Mouse (Mus musculus) midbrain, embryonic 13.5 days (tissue): ENCODE results near the gene Kif4. TPM values are rescaled to one million over a fixed set of nuclear protein-coding genes. Genes with fewer than 3 reads are reported as not detected.
A peak's percentile ranks its signal among the peaks of the same experiment; 100 is the strongest.

Source experiments
- ATAC-seq: fragments of 200-750 bp; cut with Nextera tagmentation; 2 replicates; pipeline ENCODE4 v1.8.0; 2017; ENCODE audit warnings: mild to moderate bottlenecking, moderate TSS enrichment, moderate library complexity
- H3K27ac ChIP-seq: fragments of 300-500 bp; sonication (generic); 2 replicates; pipeline ENCODE4 v1.5.1; 2015; ENCODE audit warnings: inconsistent platforms, mild to moderate bottlenecking, moderate library complexity
- H3K27me3 ChIP-seq: fragments of 300-500 bp; sonication (generic); 2 replicates; pipeline ENCODE4 v1.6.1; 2015; ENCODE audit warnings: mild to moderate bottlenecking, inconsistent platforms
- H3K36me3 ChIP-seq: fragments of 300-500 bp; sonication (generic); 2 replicates; pipeline ENCODE4 v1.6.1; 2015; ENCODE audit warnings: mild to moderate bottlenecking, inconsistent platforms
- H3K4me1 ChIP-seq: fragments of 300-500 bp; sonication (generic); replicated peaks from 2 replicates; pipeline ENCODE4 v1.6.1; 2015; ENCODE audit warnings: inconsistent platforms
- H3K4me2 ChIP-seq: fragments of 300-500 bp; sonication (generic); replicated peaks from 2 replicates; pipeline ENCODE4 v1.6.1; 2015; ENCODE audit warnings: moderate library complexity, mild to moderate bottlenecking, inconsistent platforms
- H3K4me3 ChIP-seq: fragments of 300-500 bp; sonication (generic); replicated peaks from 2 replicates; pipeline ENCODE4 v1.5.1; 2015; ENCODE audit warnings: mild to moderate bottlenecking, inconsistent platforms
- H3K9ac ChIP-seq: fragments of 300-500 bp; sonication (generic); replicated peaks from 2 replicates; pipeline ENCODE4 v1.6.1; 2015; ENCODE audit warnings: mild to moderate bottlenecking, inconsistent platforms
- H3K9me3 ChIP-seq: fragments of 300-500 bp; sonication (generic); 2 replicates; pipeline ENCODE4 v1.6.1; 2016; ENCODE audit warnings: mild to moderate bottlenecking, inconsistent platforms
- WGBS: fragments of 180-500 bp; shearing (Covaris S2); methylation state at CpG from one replicate; pipeline ENCODE4 v1.1.7; 2015; 5-methylcytosine and 5-hydroxymethylcytosine counted together
- polyA plus RNA-seq: library from polyadenylated mRNA; unstranded; fragments of >200 nt; fragmentation: Nextera tagmentation; extraction: Ambion mirVana; gene quantifications from 2 replicates; pipeline ENCODE4 v1.2.1, GENCODE M21; 2015

Kif4 gene
- polyA plus RNA-seq, 1 experiment from 2014 or later: 14.0 TPM

DNA sequence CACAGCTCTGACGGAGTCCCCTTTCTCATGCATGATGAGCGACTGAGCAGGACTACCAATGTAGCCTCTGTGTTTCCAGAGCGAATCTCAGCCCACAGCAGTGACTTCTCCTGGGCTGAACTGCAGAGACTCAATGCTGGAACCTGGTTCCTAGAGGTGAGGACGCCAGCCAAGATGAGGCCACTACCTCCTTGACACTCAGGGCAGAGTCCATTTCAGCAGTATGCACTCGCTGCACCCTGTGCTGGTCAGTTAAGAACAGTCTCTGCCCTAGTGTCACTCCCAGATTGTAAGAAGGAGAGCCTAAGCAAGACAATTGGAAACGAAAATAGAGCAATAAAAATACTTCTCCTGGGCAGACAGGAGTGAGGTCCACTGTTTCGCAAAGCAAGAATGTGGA, 108.8 kb downstream of the Kif4 start:
- ATAC-seq: no peak
- 88% methylated on average over 7 of the region's 7 CpGs for WGBS
- H3K4me1 ChIP-seq: peaks cover 25% of the 10 kb centered on the region

DNA sequence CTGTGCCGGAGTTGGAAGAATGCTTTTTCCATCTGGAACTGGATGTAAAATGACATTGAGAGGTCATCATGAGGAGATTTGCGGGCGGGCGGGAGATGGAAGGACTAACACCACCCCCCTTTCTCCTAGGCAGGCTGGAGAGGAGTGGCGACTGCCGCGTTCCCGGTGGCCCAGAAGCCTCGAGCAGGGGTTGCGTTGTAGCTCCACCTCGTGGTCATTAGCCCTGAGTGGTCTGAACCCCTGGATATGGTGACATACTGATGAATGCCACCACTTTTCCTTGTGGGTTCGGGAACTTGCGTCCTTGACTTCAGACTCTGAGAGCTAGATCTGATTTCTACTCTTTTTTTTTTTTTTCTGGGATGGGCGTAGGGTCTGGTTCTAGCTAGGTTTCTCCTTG, 113.4 kb downstream of the Kif4 start:
- Histone ChIP-seq H3K9me3 (no peaks in the 10 kb centered on the region), H3K4me2 (peak overlapping the region; percentile 46), H3K9ac (no peak overlapping the region), H3K27ac (no peak overlapping the region), H3K4me1 (no peaks in the 10 kb centered on the region; the same call in 1 of the 2 replicates), H3K27me3 (no peaks in the 10 kb centered on the region), H3K36me3 (no peaks in the 10 kb centered on the region), H3K4me3 (peak overlapping the region; percentile 31)
- 21% methylated on average over 14 of the region's 14 CpGs for WGBS
- ATAC-seq: peak; percentile 79

More for the DNA sequence above, 108.8 kb downstream of the Kif4 start:
- no peaks in the 10 kb centered on the region for H3K36me3 ChIP-seq
- no peak overlapping the region for H3K4me3 ChIP-seq
- no peak overlapping the region for H3K27ac ChIP-seq
- H3K4me2 ChIP-seq: no peak overlapping the region
- no peak overlapping the region for H3K9ac ChIP-seq
- no peaks in the 10 kb centered on the region for H3K9me3 ChIP-seq
- no peaks in the 10 kb centered on the region for H3K27me3 ChIP-seq

DNA sequence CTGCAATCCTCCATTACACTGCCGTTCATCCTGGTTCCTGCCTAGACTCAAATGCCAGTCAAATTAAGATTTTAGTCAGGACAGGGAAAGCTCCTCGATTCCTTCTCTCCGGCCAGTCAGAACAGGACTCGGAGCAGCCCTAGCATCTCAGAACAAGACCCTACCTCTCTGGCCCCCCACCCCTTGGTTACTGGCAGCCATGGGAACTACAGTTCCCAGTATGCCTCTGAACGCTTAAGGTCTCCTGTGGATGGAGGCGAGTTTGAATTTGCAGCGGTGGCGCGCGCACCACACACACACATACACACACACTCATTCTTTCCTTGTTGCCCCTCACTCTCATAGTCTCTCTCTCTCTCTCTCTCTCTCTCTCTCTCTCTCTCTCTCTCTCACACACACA, 113.9 kb downstream of the Kif4 start:
- no peaks in the 10 kb centered on the region for H3K36me3 ChIP-seq
- no peak overlapping the region for H3K27ac ChIP-seq
- peak overlapping the region; percentile 46 for H3K4me2 ChIP-seq
- ATAC-seq: peak; percentile 74
- H3K27me3 ChIP-seq: no peaks in the 10 kb centered on the region
- no peaks in the 10 kb centered on the region; the same call in 1 of the 2 replicates for H3K4me1 ChIP-seq
- H3K9me3 ChIP-seq: no peaks in the 10 kb centered on the region
- H3K4me3 ChIP-seq: peak overlapping the region; percentile 31
- 54% methylated on average over 10 of the region's 10 CpGs for WGBS
- no peak overlapping the region for H3K9ac ChIP-seq

DNA sequence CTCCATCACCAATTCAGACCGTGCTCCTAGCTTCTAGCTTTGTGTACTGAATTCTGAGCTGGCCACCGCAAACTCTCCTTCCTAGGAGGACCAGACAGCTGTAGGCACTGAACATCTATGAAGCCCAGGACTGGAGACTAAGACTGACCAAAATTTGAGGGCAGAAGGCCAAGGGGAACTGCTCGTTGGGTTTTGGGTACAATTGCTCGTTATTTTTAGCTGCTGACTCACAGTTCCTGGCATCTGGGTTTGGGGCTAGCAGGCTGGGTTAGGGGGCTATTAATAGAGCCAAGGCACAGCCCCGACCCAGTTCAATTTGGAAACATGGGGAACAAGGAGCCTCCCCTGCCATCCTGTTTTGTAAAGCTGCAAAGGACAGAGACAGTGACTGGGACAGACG, 115.2 kb downstream of the Kif4 start:
- no peaks in the 10 kb centered on the region for H3K36me3 ChIP-seq
- no peaks in the 10 kb centered on the region for H3K9me3 ChIP-seq
- no peak overlapping the region for H3K4me3 ChIP-seq
- no peaks in the 10 kb centered on the region for H3K27me3 ChIP-seq
- no peak for ATAC-seq
- H3K27ac ChIP-seq: no peak overlapping the region
- WGBS: 69% methylated on average over 6 of the region's 6 CpGs
- H3K4me2 ChIP-seq: no peak overlapping the region
- no peak overlapping the region for H3K9ac ChIP-seq
- H3K4me1 ChIP-seq: no peaks in the 10 kb centered on the region; the same call in 1 of the 2 replicates

DNA sequence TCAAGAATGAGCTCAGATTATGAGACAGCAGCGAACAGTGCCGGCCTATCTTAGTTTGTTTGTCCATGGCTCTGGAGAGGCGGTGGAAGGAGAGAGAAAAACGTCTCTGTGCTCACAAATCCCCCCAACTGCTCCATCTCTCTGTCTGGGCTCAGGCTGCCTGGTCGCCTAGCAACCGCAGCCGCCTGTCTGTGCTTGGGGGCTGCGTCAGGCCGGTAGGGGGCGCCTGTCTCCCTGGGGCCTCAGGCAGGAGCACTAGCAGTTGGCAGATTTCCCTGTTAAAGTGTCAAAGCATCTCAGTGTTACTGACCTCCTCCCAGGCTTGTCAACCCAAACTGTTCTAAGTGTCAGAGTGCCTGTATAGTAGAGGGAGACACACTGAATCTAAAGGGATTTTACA, 116.4 kb downstream of the Kif4 start:
- Histone ChIP-seq H3K4me1 (no peaks in the 10 kb centered on the region; the same call in 1 of the 2 replicates), H3K4me3 (no peak overlapping the region), H3K27ac (0 out of 2 replicates have a peak overlapping the region, but pooled peaks have one; percentile 5), H3K4me2 (0 out of 2 replicates have a peak overlapping the region, but pooled peaks have one; percentile 18), H3K9me3 (no peaks in the 10 kb centered on the region), H3K36me3 (no peaks in the 10 kb centered on the region), H3K27me3 (no peaks in the 10 kb centered on the region), H3K9ac (no peak overlapping the region)
- 9% methylated on average over 10 of the region's 10 CpGs for WGBS
- peak; percentile 78 for ATAC-seq

DNA sequence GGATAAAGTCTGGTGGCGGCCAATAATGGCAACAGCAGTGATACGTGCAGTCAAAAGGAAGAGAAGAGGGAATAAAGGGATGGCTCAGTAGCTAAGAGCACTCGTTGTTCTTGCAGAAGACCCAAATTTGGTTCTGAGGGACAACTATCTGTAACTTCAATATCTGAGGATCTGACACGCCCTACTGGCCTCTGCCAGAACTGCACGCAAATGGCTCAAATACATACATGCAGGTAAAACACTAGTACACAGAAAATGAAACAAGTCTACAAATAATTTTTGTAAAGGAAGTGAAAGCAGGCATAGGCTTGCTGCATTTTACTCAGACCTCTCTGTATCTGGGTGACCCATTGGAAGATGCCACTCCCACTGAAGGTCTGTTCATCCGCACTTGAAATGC, 140.3 kb downstream of the Kif4 start:
- H3K27me3 ChIP-seq: no peaks in the 10 kb centered on the region
- ATAC-seq: no peak
- 77% methylated on average over 6 of the region's 6 CpGs for WGBS
- no peak overlapping the region for H3K27ac ChIP-seq
- no peak overlapping the region for H3K9ac ChIP-seq
- no peaks in the 10 kb centered on the region for H3K36me3 ChIP-seq
- no peak overlapping the region for H3K4me3 ChIP-seq
- 0 out of 2 replicates have a peak, but pooled peaks cover 7% of the 10 kb centered on the region for H3K4me1 ChIP-seq
- no peak overlapping the region for H3K4me2 ChIP-seq
- H3K9me3 ChIP-seq: no peaks in the 10 kb centered on the region

DNA sequence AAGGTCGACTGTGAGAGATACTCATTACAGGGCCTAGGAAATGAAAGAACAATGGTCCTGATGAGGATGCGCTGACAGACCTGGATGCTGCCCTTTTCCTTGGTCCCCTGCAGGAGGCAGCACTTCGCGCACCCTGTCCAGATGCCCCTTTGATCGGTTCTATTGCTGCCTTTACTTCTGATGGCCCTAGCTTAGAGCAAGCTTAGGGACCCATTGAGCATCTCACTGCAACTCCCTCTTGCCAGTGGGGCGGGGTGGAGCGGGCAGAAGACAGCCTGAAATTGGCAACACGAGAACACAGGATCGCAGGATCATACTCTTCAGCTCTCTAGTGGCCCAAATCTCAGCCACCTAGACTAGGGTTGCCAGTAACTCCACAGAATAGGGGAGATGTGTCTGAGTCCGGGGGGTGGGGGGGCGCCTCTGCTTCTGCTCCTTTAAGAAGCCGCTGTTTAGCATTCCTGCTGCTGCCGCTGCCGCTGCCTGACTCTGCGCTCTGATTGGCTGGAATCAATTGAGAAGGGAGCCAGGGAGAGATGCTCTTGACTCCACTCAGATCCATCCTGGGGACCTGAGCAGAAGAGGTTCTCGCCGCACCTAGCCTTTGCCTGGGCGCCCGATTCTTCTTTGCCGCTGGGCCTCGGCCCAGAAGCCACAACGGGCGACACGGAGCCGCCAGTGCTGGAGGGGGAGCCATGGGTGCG, 141.8 kb downstream of the Kif4 start, which contains the start of gene Dlg3:
Gene Dlg3, plus strand, starts transcription at position 542 of the 704 bp plus-strand sequence.
- H3K4me3 ChIP-seq: peak within 1 kb of the TSS; percentile 69
- H3K4me1 ChIP-seq: 0 out of 2 replicates have a peak, but pooled peaks cover 7% of the 10 kb centered on the region
- no peaks in the 10 kb centered on the region for H3K27me3 ChIP-seq
- peak within 1 kb of the TSS; percentile 82 for H3K9ac ChIP-seq
- peak within 1 kb of the TSS; percentile 63 for H3K4me2 ChIP-seq
- no peaks in the 10 kb centered on the region for H3K9me3 ChIP-seq
- WGBS: 24% methylated on average over 26 of the region's 26 CpGs
- H3K36me3 ChIP-seq: no peaks in the 10 kb centered on the region
- peak; percentile 94 for ATAC-seq
- peak within 1 kb of the TSS; percentile 85 for H3K27ac ChIP-seq

DNA sequence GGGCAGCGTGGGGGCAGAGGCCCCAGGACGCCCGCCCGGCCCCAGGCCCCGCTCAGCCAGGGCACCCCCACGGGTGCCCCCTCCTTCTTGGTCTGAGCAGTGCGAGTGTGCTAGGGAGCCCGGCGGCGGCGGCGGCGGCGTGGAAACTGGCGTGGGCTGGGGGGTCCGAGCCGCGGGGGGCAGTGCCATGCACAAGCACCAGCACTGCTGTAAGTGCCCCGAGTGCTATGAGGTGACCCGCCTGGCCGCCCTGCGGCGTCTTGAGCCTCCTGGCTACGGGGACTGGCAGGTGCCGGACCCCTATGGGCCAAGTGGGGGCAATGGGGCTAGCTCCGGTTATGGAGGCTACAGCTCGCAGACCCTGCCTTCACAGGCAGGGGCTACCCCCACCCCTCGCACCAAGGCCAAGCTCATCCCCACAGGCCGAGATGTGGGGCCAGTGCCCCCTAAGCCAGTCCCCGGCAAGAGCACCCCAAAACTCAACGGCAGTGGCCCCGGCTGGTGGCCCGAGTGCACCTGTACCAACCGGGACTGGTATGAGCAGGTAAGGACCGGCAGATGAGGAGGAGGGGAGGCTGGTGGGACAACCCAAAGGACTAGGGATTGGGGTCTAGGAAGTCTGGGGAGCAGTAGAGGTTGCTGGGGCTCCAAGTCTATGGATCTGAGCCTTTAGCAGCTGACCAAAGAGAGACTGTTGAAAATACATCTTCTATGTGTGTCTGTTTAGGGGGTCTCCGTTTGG, 142.5 kb downstream of the Kif4 start:
- Histone ChIP-seq H3K27ac (peak overlapping the region; percentile 85), H3K4me3 (peak overlapping the region; percentile 69), H3K36me3 (peaks cover 3% of the 10 kb centered on the region), H3K4me2 (peak overlapping the region; percentile 63), H3K9ac (peak overlapping the region; percentile 82), H3K9me3 (no peaks in the 10 kb centered on the region), H3K27me3 (no peaks in the 10 kb centered on the region), H3K4me1 (0 out of 2 replicates have a peak, but pooled peaks cover 7% of the 10 kb centered on the region)
- peak; percentile 69 for ATAC-seq
- WGBS: 36% methylated on average over 27 of the region's 36 CpGs

DNA sequence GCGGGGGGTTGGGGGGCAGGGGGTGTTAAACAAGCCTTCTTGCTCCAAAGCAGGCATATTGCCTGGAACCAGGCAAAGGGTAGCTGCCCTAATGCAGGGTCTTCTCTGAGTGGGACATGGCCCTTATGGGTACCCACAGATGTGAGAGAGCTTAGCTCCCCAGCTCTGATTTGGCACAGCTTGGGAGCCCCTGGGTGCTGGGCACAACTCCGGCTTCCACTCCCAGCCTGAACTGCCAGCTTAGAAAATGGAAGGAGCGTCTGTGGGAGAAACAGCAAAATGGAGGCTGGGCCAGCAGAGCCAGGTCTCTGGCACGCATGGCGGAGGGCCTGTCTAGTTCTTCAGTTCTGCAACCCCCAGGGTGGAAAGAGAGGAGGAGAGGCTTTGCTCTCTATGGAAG, 143.7 kb downstream of the Kif4 start:
- H3K4me2 ChIP-seq: peak overlapping the region; percentile 63
- H3K4me3 ChIP-seq: peak overlapping the region; percentile 69
- no peaks in the 10 kb centered on the region for H3K9me3 ChIP-seq
- 0 out of 2 replicates have a peak overlapping the region, but pooled peaks have one; percentile 25 for H3K27ac ChIP-seq
- 67% methylated on average over 5 of the region's 5 CpGs for WGBS
- H3K36me3 ChIP-seq: peaks cover 6% of the 10 kb centered on the region
- no peak for ATAC-seq
- peak overlapping the region; percentile 82 for H3K9ac ChIP-seq
- 0 out of 2 replicates have a peak, but pooled peaks cover 7% of the 10 kb centered on the region for H3K4me1 ChIP-seq
- no peaks in the 10 kb centered on the region for H3K27me3 ChIP-seq

DNA sequence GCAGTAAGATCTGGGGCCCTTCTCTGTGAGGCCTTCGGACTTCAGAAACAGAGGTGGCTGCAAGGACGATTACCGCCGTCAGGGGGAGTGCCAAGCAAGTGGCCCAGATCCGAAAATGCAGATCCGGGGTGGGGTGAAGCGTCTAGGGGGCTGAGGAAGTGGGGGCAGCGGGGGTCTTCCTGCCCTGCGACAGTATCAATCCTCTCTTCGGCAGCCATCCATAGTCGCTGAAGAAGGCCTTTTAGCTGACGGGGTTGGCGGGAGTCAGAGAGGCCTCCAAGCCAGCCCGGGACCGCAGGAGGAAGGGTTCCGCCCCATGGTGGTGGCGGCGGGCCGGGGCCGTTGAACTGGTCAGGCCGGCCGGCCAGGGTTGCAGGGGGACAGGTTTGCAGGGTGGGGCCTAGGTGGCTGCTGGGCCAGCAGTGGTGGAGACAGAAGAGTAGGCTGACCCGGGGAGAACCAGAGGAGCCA, 148.8 kb downstream of the Kif4 start:
- Histone ChIP-seq H3K9me3 (no peaks in the 10 kb centered on the region), H3K36me3 (peaks cover 6% of the 10 kb centered on the region), H3K27me3 (no peaks in the 10 kb centered on the region), H3K4me2 (peak overlapping the region; percentile 53), H3K27ac (no peak overlapping the region), H3K4me3 (peak overlapping the region; percentile 31), H3K9ac (peak overlapping the region; percentile 32; the same call in 1 of the 2 replicates), H3K4me1 (peaks cover 15% of the 10 kb centered on the region)
- 25% methylated on average over 23 of the region's 23 CpGs for WGBS
- ATAC-seq: no peak

DNA sequence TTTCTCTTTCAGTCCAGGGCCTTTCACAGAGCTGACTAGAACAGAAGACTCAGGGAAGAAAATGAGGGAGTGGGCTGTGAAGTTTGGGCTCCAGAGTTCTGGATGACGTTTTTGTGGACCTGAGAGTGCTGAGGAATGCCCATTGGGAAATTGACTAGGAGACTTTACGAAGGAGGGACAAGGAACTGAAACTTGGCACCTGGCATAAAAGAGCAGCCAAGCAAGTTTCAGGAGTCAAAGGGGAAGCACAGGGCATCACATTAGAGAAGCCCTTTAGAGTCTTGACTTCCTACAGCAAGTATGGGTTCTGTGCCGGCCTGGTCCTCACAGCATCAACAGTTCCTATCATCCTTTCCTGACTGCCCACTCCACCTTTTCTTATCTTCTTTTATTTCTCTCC, 149.9 kb downstream of the Kif4 start:
- Histone ChIP-seq H3K27me3 (no peaks in the 10 kb centered on the region), H3K4me2 (no peak overlapping the region), H3K27ac (no peak overlapping the region), H3K9me3 (no peaks in the 10 kb centered on the region), H3K4me1 (peaks cover 18% of the 10 kb centered on the region), H3K4me3 (no peak overlapping the region), H3K9ac (no peak overlapping the region), H3K36me3 (peaks cover 6% of the 10 kb centered on the region)
- WGBS: 90% methylated on average over 3 of the region's 3 CpGs
- no peak for ATAC-seq

DNA sequence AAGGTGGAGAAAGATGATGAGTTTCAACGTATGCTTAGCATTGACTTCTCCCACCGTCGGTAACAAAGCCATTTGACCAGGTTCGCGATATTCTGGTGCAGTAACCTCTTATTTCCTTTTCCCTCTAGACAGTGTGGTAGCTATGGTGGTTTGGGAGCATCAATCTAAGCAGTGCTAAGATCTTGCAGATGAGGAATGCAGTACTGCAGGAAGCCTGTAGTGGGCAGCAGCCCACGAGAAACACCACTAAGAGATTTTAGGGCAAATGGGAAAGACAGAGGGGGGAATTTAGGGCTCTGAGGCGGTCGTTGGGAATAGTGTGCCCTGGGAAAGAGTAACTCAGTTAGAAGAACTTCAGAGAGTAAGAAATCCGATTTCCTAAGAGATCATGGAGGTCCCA, 151.0 kb downstream of the Kif4 start:
- H3K27me3 ChIP-seq: no peaks in the 10 kb centered on the region
- ATAC-seq: peak; percentile 57
- H3K9me3 ChIP-seq: no peaks in the 10 kb centered on the region
- peaks cover 28% of the 10 kb centered on the region for H3K4me1 ChIP-seq
- H3K27ac ChIP-seq: peak overlapping the region; percentile 85
- H3K36me3 ChIP-seq: peaks cover 6% of the 10 kb centered on the region
- peak overlapping the region; percentile 59 for H3K4me2 ChIP-seq
- H3K9ac ChIP-seq: no peak overlapping the region
- peak overlapping the region; percentile 51 for H3K4me3 ChIP-seq
- WGBS: 19% methylated on average over 9 of the region's 9 CpGs
